Mouse (Mus musculus) embryonic fibroblast, embryonic 13.5 days (primary cell): Measurements from ENCODE around the gene Wnt3. TPM values are rescaled to one million over a fixed set of nuclear protein-coding genes. Genes with fewer than 3 reads are reported as not detected.

Experiments used
- H3K27ac ChIP-seq: 2 replicates; pipeline ENCODE4 v1.5.1; 2012; ENCODE audit warnings: low read length, control low read depth, inconsistent platforms; ENCODE audit not compliant: insufficient read depth
- H3K4me1 ChIP-seq: 2 replicates; pipeline ENCODE4 v1.6.1; 2011; ENCODE audit warnings: low read length; ENCODE audit not compliant: control insufficient read depth, insufficient read depth
- H3K4me3 ChIP-seq: 2 replicates; pipeline ENCODE4 v1.5.1; 2011; ENCODE audit warnings: mild to moderate bottlenecking, control low read depth, low read length; ENCODE audit not compliant: insufficient read depth
- CTCF ChIP-seq: IDR thresholded peaks from 2 replicates; pipeline ENCODE4 v1.5.1; 2011; ENCODE audit warnings: mild to moderate bottlenecking, control low read depth, low read length, moderate library complexity, borderline replicate concordance; ENCODE audit not compliant: insufficient read depth
- POLR2A ChIP-seq: IDR thresholded peaks from 2 replicates; pipeline ENCODE4 v1.6.1; 2011; ENCODE audit warnings: low read depth, mild to moderate bottlenecking, control low read depth, low read length, moderate library complexity
- polyA plus RNA-seq: library from polyadenylated mRNA; stranded (reverse); fragments of >200 nt; gene quantifications from 2 replicates; pipeline ENCODE4 v1.2.4, GENCODE M21; 2011; ENCODE audit warnings: low read depth; ENCODE audit not compliant: missing spikeins, insufficient read length

Gene Wnt3
- polyA plus RNA-seq, 1 experiment: not detected

GRCm38 (mm10) chr11:103772505-103773386 lies 1.2 kb upstream of the Wnt3 start:
- H3K4me3 ChIP-seq: 0 out of 2 replicates have a peak overlapping the region, but pooled peaks have one; percentile 0
- TF ChIP-seq POLR2A (no peak), CTCF (no peak)

DNA sequence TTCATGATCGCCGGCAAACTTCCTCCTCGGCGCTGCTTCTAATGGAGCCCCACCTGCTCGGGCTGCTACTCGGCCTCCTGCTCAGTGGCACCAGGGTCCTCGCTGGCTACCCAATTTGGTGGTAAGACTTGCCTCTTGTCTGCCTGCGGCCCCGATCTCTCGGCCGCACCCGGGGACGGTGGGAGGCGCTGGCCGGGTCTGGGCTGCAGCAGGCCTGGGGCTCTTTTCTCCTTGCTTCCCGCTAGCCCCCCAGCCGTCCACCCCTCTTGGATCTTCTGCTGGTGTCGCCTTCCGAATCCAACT lies 229 bp downstream of the Wnt3 start:
- H3K27ac ChIP-seq: no peak overlapping the region
- H3K4me1 ChIP-seq: no peaks in the 10 kb centered on the region
- H3K4me3 ChIP-seq: no peak overlapping the region
- TF ChIP-seq POLR2A (no peak), CTCF (no peak)

More at GRCm38 (mm10) chr11:103772505-103773386, 1.2 kb upstream of the Wnt3 start:
- H3K4me1 ChIP-seq: no peaks in the 10 kb centered on the region
- H3K27ac ChIP-seq: no peak overlapping the region

DNA sequence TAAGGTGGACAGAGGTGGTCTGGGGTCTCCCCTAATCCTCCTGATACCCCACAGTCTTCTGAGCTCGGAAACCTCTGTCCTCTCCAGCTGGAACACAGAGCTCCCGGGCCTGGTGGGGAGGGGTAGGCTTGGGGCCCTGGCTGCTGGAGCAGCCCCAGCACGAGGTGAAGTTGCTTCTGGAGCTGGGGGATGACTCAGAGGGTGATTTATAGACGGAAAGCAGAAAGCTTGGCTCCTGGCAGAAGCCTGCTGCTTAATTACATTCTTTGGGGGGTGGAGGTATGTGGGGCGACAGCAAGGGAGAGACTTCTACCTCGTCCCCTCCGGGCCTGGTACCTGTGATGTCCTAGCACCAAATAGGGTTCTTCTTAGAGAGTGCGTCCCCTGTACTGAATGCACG lies 6.2 kb downstream of the Wnt3 start:
- H3K4me3 ChIP-seq: no peak overlapping the region
- no peak overlapping the region for H3K27ac ChIP-seq
- no peak for TF ChIP-seq CTCF
- TF ChIP-seq POLR2A: no peak
- H3K4me1 ChIP-seq: peaks cover 4% of the 10 kb centered on the region; the same call in 1 of the 2 replicates

GRCm38 (mm10) chr11:103789951-103790350 lies 16.0 kb downstream of the Wnt3 start:
- Histone ChIP-seq H3K4me3 (no peak overlapping the region), H3K4me1 (no peaks in the 10 kb centered on the region), H3K27ac (no peak overlapping the region)
- no peak for TF ChIP-seq POLR2A
- TF ChIP-seq CTCF: no peak

DNA sequence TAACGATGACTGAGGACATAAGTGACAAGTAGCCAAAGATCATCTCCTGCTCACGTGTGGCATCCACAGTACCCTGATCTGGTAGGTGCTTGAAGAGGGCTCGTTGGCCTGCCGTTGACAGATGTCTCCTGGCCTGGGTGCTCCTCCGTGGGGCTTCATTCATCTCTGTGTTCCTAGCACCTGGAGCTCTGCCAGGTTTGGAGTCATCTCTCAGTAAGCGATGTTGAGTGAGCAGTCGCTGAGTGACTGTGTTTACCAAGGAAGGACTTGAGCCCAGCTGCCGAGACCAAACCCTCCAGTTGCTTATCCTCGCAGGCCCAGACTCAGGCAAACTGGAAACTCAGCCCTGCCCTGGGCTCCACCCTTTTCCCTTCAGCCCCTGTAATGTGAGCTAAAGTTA lies 27.2 kb downstream of the Wnt3 start:
- no peaks in the 10 kb centered on the region for H3K4me1 ChIP-seq
- H3K27ac ChIP-seq: no peak overlapping the region
- no peak overlapping the region for H3K4me3 ChIP-seq
- no peak for TF ChIP-seq POLR2A
- no peak for TF ChIP-seq CTCF

GRCm38 (mm10) chr11:103804126-103804525 lies 30.2 kb downstream of the Wnt3 start:
- no peaks in the 10 kb centered on the region for H3K4me1 ChIP-seq
- TF ChIP-seq CTCF (no peak), POLR2A (no peak)
- H3K27ac ChIP-seq: no peak overlapping the region
- H3K4me3 ChIP-seq: no peak overlapping the region

DNA sequence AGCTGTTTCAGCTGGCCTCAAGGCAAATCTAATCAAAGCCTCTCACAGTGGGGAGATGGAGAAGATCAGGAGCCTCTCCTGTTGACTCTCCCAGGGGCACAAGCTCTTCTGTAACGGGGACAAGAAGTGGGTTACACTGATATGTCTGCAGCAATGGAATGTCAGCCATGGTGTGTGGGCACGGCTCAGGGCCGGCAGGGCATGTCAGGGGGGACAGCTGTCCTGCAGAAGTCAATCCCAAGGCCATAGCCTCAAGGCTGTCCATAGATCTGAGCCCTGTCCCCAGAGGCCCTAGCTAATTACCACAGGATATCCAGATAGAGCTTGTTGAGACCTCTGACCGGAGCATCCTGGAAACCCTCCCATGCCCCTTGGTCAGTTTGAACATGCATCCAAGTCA lies 30.9 kb downstream of the Wnt3 start:
- H3K4me3 ChIP-seq: no peak overlapping the region
- H3K27ac ChIP-seq: no peak overlapping the region
- H3K4me1 ChIP-seq: no peaks in the 10 kb centered on the region
- TF ChIP-seq CTCF (no peak), POLR2A (no peak)

GRCm38 (mm10) chr11:103807966-103808365 lies 34.0 kb downstream of the Wnt3 start:
- Histone ChIP-seq H3K27ac (no peak overlapping the region), H3K4me1 (no peaks in the 10 kb centered on the region), H3K4me3 (no peak overlapping the region)
- TF ChIP-seq CTCF (no peak), POLR2A (no peak)

DNA sequence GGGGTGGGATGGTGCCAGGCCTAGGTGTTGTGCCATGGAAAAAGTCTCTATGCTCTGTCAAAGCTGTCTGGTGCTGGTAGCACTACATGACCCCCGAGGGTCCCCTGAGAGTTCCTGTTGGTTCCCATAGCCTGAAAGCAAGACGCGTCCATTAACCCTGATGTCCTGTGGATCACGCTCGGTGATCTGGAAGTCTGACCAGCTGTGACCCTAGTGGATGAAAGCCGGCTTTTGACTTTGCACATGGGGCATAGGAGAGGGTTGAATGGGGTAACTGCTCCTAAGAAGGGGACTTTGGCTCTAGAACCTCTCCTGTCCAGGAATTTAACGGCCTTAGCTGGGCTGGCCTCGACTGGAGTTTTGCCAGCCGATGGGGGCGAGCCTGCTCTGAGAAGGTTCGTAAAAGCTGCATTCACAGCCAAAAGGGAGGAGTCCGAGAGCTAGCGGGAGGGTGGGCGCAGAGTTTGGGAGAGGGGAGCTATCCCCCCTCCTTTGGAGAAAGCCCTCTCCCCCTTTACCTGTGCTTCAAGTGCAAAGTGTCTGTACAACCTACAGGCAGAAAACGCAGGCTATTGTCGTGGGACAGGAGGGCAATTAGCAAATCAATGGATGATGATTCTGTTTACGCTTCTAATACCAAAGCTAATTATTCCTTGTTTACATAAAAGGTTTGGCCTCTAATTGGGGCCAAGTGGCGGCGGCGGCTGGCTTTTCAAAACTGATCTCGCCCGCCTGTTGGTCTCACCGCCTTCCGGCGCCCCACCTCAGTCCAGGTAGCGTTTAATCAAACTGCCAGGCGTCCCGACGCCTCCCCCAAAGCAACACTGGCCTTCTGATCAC lies 35.0 kb downstream of the Wnt3 start:
- H3K4me1 ChIP-seq: no peaks in the 10 kb centered on the region
- TF ChIP-seq POLR2A: no peak
- no peak for TF ChIP-seq CTCF
- H3K4me3 ChIP-seq: no peak overlapping the region
- H3K27ac ChIP-seq: no peak overlapping the region
